Mouse (Mus musculus) lung, adult 2 months (tissue): ENCODE results near the gene Upb1. TPM values are rescaled to one million over a fixed set of nuclear protein-coding genes. Genes with fewer than 3 reads are reported as not detected.
"Not testable (repeated sequence)": the region's sequence is repeated elsewhere in the genome, so short reads cannot be mapped to it uniquely, and the experiment has no call there.

Experiments
- DNase-seq: peaks from one replicate; pipeline ENCODE4 v3.0.0; 2022
- H3K4me1 ChIP-seq: fragments of 200-500 bp; 2 replicates; pipeline ENCODE4 v1.6.1; 2011; ENCODE audit warnings: low read length; ENCODE audit not compliant: control insufficient read depth, insufficient read depth
- H3K4me3 ChIP-seq: fragments of 200-500 bp; replicated peaks from 2 replicates; pipeline ENCODE3; 2011; ENCODE audit warnings: low read depth, mild to moderate bottlenecking, control low read depth, low read length; ENCODE audit errors: extremely low read depth
- CTCF ChIP-seq: fragments of 200-500 bp; IDR thresholded peaks from 2 replicates; pipeline ENCODE4 v1.5.1; 2011; ENCODE audit warnings: mild to moderate bottlenecking, low read length, control low read depth; ENCODE audit not compliant: insufficient read depth
- POLR2A ChIP-seq: fragments of 200-500 bp; IDR thresholded peaks from 2 replicates; pipeline ENCODE4 v1.6.1; 2011; ENCODE audit warnings: low read depth, mild to moderate bottlenecking, control low read depth, low read length, borderline replicate concordance; ENCODE audit errors: extremely low read depth
- WGBS: fragments of 180-500 bp; shearing (Covaris S2); methylation state at CpG from one replicate; pipeline ENCODE4 v1.1.7; 2018; 5-methylcytosine and 5-hydroxymethylcytosine counted together
- polyA plus RNA-seq: library from polyadenylated mRNA; depleted of rRNA; stranded (reverse); fragments of >200 nt; gene quantifications from 2 replicates; pipeline ENCODE4 v1.2.3, GENCODE M21; 2012

Upb1 gene
- polyA plus RNA-seq, 1 experiment, result 0.59 TPM

DNA sequence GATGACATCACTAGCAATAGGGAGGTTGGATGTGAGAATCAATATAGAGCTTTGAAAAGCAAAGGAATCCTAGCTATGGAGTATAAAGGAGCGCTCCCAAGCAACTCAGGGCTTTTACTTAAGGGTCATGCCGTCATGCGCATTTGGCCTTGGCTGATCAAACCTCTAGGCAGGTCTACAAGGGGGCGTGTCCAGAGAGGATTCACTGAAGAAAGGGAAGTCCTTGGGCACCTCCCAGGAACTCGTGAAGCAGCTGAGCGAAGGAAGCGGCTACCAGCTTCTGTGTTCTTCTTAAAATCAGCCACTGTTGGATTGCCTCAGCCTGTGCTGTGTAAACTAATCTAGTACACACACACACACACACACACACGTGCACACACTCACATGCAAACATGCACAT is 72.5 kb downstream of the Upb1 start:
- WGBS, result 63% methylated on average over 8 of the region's 8 CpGs
- DNase-seq, result no peak
- TF ChIP-seq POLR2A, result no peak
- no peak for TF ChIP-seq CTCF
- H3K4me3 ChIP-seq, result no peak overlapping the region
- no peaks in the 10 kb centered on the region; the same call in 1 of the 2 replicates for H3K4me1 ChIP-seq

DNA sequence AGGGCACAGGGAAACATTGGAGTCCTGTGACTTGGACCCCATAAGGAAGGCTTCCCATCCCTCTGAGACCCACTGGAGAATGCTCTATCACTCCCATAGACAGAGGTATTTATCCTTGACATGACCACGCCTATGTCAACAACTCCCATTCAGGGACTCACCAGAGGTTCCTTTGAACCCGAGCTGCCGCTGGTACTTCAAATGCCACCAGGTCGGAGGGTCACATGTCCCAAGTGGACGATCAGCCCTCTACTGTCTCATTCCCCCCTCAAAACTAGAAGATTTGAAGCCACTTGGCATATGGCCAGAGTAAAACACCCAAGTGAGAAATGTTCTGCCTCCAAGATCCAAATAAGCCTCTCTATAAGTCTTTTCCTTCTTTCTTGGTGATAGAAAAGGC is 73.7 kb downstream of the Upb1 start:
- TF ChIP-seq CTCF, result no peak
- no peak for TF ChIP-seq POLR2A
- H3K4me1 ChIP-seq, result no peaks in the 10 kb centered on the region; the same call in 1 of the 2 replicates
- 31% methylated on average over 5 of the region's 5 CpGs for WGBS
- DNase-seq, result no peak
- H3K4me3 ChIP-seq, result no peak overlapping the region

DNA sequence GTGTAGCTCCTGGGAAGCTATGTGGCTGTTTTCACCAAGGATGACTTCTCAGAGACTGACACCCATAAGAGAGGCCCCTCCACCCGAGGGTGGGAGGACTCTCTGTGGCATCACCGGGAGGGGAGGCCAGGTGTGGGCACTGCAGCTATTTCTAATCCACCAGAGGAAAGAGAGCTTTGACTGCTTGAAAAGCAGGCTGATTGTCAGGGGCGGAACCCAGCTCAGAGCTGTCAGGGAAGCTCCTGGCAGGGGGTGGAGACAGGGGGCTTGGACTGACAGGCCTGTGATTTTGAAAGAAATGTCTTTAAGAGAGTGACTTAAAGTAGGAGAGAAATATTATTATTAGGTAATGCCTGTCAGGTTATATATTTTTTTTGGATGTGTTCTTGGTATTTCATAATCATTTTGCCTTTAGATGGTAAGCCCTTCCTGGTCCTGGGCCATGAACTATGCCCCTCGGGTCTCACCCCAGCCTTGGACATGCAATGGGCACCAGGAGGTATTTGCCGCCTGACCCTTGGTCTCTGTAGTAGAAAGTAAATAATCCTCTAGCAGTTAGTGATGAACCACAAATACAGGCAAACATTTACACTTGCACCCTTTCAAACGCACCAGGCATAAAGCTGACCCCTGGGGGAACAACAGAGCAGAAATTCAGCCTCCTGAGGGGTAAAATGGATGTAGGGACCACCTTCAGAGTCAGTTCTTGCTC is 74.4 kb downstream of the Upb1 start:
- 51% methylated on average over 5 of the region's 6 CpGs for WGBS
- DNase-seq, H3K4me1 ChIP-seq, H3K4me3 ChIP-seq: not testable (repeated sequence)

DNA sequence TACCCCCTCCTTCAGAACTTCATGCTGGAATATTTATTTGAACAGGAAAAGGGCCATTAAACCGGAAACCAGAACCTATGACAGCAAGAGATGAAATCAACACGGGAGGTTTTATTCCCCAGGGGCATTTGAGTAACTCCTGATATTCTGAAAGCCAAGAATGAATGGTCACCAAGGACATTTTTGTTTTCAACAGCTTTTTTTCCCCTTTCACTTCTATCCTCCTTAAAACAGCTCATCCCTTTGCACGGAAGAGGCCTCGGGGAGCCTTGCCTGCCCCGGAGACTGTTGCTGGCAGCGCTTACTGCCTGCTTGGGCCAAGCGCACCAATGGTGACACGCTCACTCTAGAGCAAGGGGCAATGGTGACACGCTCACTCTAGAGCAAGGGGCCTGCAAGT is 76.1 kb downstream of the Upb1 start:
- TF ChIP-seq POLR2A (no peak), CTCF (no peak)
- DNase-seq, result no peak
- WGBS, result 44% methylated on average over 9 of the region's 9 CpGs
- Histone ChIP-seq H3K4me1 (no peaks in the 10 kb centered on the region; the same call in 1 of the 2 replicates), H3K4me3 (no peak overlapping the region)

- no peak for TF ChIP-seq CTCF
- no peak overlapping the region for H3K4me3 ChIP-seq
Measured at GRCm38 (mm10) chr10:75479955-75480354, 79.0 kb downstream of the Upb1 start.

GRCm38 (mm10) chr10:75481703-75482102 is 80.8 kb downstream of the Upb1 start:
- no peak for TF ChIP-seq CTCF
- no peak for DNase-seq
- 68% methylated on average over 4 of the region's 4 CpGs for WGBS
- Histone ChIP-seq H3K4me1 (no peaks in the 10 kb centered on the region), H3K4me3 (no peak overlapping the region)

More at GRCm38 (mm10) chr10:75479955-75480354, 79.0 kb downstream of the Upb1 start:
- DNase-seq, result no peak
- WGBS, result 86% methylated on average over 2 of the region's 2 CpGs
- no peaks in the 10 kb centered on the region for H3K4me1 ChIP-seq

DNA sequence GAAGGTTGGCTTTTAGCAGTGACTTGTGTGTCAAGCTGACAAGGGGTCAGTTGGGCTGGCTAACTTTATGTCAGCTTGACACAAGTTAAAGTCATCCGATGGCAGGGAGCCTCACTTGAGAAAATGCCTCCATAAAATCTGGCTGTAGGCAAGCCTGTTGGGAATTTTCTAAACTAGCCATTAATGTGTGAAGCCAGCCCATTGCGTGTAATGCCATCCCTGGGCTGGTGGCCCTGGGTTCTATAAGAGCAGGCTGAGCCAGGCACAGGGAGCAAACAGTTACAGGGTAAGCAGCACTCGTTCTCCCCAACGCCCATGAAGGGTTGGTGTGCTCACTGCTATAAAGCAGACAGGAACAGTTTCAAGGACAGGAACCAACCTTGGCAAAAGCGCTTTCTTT is 81.4 kb downstream of the Upb1 start:
- H3K4me1 ChIP-seq, result no peaks in the 10 kb centered on the region

DNA sequence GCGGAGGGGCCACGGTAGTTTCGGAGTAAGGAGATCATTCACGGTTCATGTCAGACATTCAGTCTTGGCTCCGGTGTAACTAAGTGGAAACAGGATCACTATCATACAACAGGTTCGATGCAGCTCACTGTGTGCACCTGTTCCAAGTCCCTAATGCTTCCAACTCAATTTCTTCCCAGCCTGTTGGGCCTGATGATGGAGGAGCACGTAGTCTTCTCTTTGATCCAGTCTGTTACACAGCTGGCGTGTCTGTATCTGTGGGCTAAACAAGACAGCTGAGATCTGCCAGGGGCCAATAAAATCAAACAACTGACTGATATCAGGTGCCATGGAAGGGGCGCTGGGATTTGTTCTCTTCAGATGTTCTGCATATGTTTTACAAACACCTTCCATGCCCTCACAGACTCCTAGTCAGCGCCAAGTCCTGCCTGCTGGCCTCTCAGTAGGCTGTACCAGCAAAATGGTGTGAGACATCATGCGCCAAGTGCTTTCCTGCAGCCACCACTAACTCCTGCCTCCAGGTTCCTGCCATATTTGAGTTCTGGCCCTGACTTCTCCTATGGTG is 82.1 kb downstream of the Upb1 start:
- H3K4me1 ChIP-seq, result no peaks in the 10 kb centered on the region
- WGBS, result 91% methylated on average over 11 of the region's 11 CpGs
- no peak overlapping the region for H3K4me3 ChIP-seq
- no peak for DNase-seq
- TF ChIP-seq CTCF (no peak), POLR2A (no peak)

More for the DNA sequence above, 81.4 kb downstream of the Upb1 start:
- WGBS, result 71% methylated on average over 5 of the region's 5 CpGs
- no peak overlapping the region for H3K4me3 ChIP-seq
- DNase-seq, result no peak
- TF ChIP-seq CTCF (no peak), POLR2A (no peak)

GRCm38 (mm10) chr10:75484066-75484465 is 83.2 kb downstream of the Upb1 start:
- no peak overlapping the region for H3K4me3 ChIP-seq
- WGBS, result 90% methylated on average over 6 of the region's 6 CpGs
- H3K4me1 ChIP-seq, result no peaks in the 10 kb centered on the region
- TF ChIP-seq POLR2A, result no peak
- no peak for TF ChIP-seq CTCF
- DNase-seq, result no peak

DNA sequence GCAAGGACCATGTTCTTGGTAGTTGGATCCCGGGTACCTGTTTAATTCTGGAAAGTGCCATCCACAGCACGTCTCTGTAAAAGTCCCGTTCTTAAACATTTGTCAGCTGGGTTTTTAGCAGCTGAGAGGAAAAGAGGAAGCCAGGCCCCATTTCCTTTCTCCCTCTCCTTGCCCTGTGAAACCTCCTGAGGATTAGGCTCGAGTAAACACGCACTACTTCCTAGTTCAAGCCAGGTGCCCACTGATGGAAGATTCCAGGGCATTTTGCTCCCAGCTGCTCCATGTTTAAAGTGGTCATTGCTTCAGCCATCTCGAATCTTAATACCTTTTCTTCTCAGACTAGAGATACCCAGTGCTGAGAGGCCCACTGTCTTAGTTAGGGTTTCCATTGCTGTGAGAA is 83.9 kb downstream of the Upb1 start:
- no peak overlapping the region for H3K4me3 ChIP-seq
- 34% methylated on average over 6 of the region's 6 CpGs for WGBS
- DNase-seq, result no peak
- H3K4me1 ChIP-seq, result no peaks in the 10 kb centered on the region
- TF ChIP-seq POLR2A (no peak), CTCF (no peak)
